Mouse (Mus musculus) T-helper 17 cell (primary cell): ENCODE results near the gene Atg10.

Experiments used
- in situ Hi-C, 2 experiments: fragments of 300-600 bp; cut with MboI, MseI; formaldehyde crosslinking; loops; 1 replicate in 1 of 2; 2 replicates in 1 of 2; pipeline ENCODE4 v1.15.1; 2025; ENCODE audit warnings: high pct_unique_total_duplicates in 2 of 2

Gene Atg10

GRCm38 (mm10) chr13:91178428-91179160 lies 45.2 kb downstream of the Atg10 start:
- in situ Hi-C loops, result no loop called here

- in situ Hi-C loops, result no loop called here
These were observed 48.4 kb downstream of the Atg10 start for GRCm38 (mm10) chr13:91175347-91175746.

GRCm38 (mm10) chr13:91171766-91172491 lies 51.8 kb downstream of the Atg10 start:
- in situ Hi-C loops, result no loop called here

GRCm38 (mm10) chr13:91171205-91171604 lies 52.6 kb downstream of the Atg10 start:
- in situ Hi-C loops, result no loop called here

- in situ Hi-C loops, result no loop called here
These were observed 54.0 kb downstream of the Atg10 start for GRCm38 (mm10) chr13:91169529-91170319.

- in situ Hi-C loops, result no loop called here
These were observed 55.3 kb downstream of the Atg10 start for GRCm38 (mm10) chr13:91168486-91168885.

GRCm38 (mm10) chr13:91167561-91167960 lies 56.2 kb downstream of the Atg10 start:
- in situ Hi-C loops, result no loop called here

GRCm38 (mm10) chr13:91166286-91166685 lies 57.5 kb downstream of the Atg10 start:
- in situ Hi-C loops, result no loop called here

GRCm38 (mm10) chr13:91165200-91165599 lies 58.6 kb downstream of the Atg10 start:
- in situ Hi-C loops, result no loop called here

GRCm38 (mm10) chr13:91163292-91163691 lies 60.5 kb downstream of the Atg10 start:
- in situ Hi-C loops, result no loop called here

GRCm38 (mm10) chr13:91162452-91162851 lies 61.3 kb downstream of the Atg10 start:
- in situ Hi-C loops, result no loop called here

- in situ Hi-C loops, result no loop called here
These were observed 63.2 kb downstream of the Atg10 start for GRCm38 (mm10) chr13:91160616-91161015.

GRCm38 (mm10) chr13:91159881-91160280 lies 63.9 kb downstream of the Atg10 start:
- in situ Hi-C loops, result no loop called here

- in situ Hi-C loops, result no loop called here
These were observed 65.8 kb downstream of the Atg10 start for GRCm38 (mm10) chr13:91157941-91158340.

- in situ Hi-C loops, result no loop called here
These were observed 66.3 kb downstream of the Atg10 start for GRCm38 (mm10) chr13:91157429-91157828.

GRCm38 (mm10) chr13:91156949-91157348 lies 66.8 kb downstream of the Atg10 start:
- in situ Hi-C loops, result no loop called here

GRCm38 (mm10) chr13:91156308-91156707 lies 67.5 kb downstream of the Atg10 start:
- in situ Hi-C loops, result no loop called here

GRCm38 (mm10) chr13:91155429-91156207 lies 68.2 kb downstream of the Atg10 start:
- in situ Hi-C loops, result no loop called here

- in situ Hi-C loops, result no loop called here
These were observed 69.1 kb downstream of the Atg10 start for GRCm38 (mm10) chr13:91154622-91155021.

- in situ Hi-C loops, result no loop called here
These were observed 87.4 kb downstream of the Atg10 start for GRCm38 (mm10) chr13:91136337-91136736.

- in situ Hi-C loops, result no loop called here
These were observed 90.4 kb downstream of the Atg10 start for GRCm38 (mm10) chr13:91133334-91133890.
